Mouse (Mus musculus) CD4-positive, CD25-positive, alpha-beta regulatory T cell, adult 2 months (primary cell): ENCODE measurements around the gene Dctn3.
A peak's percentile ranks its signal among the peaks of the same experiment; 100 is the strongest.
"Not testable (repeated sequence)": the region's sequence is repeated elsewhere in the genome, so short reads cannot be mapped to it uniquely, and the experiment has no call there.

Source experiments
- DNase-seq: peaks from one replicate; pipeline ENCODE4 v3.0.0-alpha.2; 2012; ENCODE audit warnings: low read depth, low spot score

Dctn3 gene

DNA sequence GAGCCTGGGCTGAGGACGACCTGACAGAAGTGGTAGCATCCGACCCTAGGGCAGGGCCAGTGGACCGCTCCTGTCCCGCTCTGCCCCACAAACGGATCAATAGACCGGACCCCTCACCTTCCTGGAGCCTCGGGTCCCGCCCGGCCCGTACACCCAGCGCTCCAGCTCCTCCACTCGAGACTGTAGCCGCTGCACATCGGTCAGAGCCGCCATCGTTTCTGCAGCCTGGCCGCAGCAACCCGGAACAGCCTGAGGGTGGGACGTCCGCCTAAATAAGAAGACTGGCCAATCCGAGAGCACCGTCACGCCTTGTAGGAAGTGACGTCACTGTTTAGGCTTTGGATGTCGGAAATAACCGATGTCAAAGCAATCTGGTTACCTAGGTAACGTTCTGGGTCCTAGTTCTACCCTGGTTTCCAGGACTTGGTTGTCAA is at the start of gene Dctn3:
Gene Dctn3 (minus strand): TSS at position 253 of the 434 bp plus-strand sequence.
- DNase-seq = peak; percentile 95

- DNase-seq = not testable (repeated sequence)
Observed at GRCm38 (mm10) chr4:41767301-41767700, 44.3 kb upstream of the Dctn3 start.

GRCm38 (mm10) chr4:41763176-41763575 is 40.2 kb upstream of the Dctn3 start:
- DNase-seq = not testable (repeated sequence)

- not testable (repeated sequence) for DNase-seq
Observed at GRCm38 (mm10) chr4:41762688-41763114, 39.7 kb upstream of the Dctn3 start.

DNA sequence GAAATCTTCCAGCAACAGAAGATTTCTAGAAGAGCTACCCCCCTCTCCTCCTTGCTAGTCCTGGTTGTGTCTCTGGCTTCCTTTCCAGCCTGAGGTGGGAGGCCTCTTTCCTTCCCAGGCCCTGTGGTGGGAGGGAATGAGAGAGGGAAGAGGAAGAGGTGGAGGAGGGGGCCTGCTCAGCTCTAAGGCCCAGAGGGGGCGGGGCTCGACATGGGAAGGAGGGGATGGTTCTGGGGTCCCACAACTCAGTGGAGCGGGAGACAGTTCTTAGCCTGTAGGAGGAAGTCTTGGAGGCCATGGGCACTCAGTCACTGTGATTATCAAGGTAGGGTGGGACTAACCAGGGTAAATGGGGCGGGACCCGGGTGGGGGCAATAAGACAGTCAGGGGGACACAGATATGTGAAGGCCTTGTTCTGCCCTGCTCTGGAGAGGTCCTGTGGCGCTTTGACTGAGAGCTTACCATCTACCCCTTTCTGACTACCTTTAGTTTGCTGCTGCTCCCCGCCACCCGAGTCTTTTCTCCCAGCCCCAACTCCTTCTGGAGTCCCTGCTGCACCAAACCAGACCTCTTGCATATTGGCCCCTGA is 39.2 kb upstream of the Dctn3 start:
- no peak for DNase-seq

GRCm38 (mm10) chr4:41761680-41762079 is 38.7 kb upstream of the Dctn3 start:
- no peak for DNase-seq

- no peak for DNase-seq
Observed at GRCm38 (mm10) chr4:41760911-41761310, 37.9 kb upstream of the Dctn3 start.

GRCm38 (mm10) chr4:41760288-41760721 is 37.3 kb upstream of the Dctn3 start:
- DNase-seq = peak; percentile 43

DNA sequence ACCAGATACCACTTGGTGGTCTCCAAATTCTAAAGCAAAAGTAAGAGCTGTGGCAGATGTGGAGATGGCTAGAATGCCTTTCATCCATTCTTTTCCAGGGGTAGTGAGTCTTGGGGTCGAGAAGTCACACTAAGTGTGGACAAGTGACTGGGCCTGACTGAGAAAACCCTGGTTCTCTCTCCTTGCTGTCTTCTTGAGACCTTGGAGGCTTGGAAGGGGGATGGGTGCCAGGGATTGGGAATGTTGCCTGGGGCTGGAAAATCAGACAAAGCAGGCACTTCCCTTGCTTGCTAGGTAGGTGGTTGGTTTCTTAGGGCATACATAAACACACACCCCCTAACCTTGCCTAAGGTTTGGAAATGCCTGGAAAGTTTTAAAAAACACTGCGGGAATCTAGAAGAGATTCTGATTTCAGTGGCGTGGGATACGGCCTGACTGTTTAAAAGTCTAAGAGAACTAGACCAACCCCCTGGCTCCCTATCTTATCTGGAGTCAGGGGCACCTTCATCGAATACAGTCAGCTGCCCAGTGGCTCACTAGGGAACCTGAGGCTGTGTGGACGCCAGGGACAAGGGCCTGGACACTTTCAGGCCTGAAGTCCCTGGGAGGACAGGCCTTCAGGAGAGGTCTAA is 36.8 kb upstream of the Dctn3 start:
- no peak for DNase-seq

GRCm38 (mm10) chr4:41759206-41759605 is 36.2 kb upstream of the Dctn3 start:
- DNase-seq = no peak

DNA sequence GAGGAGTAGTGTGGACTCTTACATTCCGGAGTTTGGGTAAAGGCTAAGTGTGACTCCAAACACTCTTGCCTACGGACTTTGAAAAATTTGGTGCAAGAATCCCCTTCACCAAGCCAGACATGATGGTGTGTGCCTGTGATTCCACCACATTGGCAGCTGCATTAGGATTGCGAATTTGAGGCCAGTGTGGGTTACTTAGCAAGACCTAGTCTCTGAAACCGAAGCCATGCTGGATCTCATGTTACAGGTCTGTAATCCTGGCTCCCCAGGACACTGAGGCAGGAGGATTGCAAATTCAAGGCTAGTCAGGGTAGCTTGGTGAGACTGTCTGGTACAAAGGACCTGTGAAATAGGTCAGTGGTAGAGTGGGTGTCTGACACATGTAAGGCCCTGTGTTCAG is 35.7 kb upstream of the Dctn3 start:
- DNase-seq = no peak

DNA sequence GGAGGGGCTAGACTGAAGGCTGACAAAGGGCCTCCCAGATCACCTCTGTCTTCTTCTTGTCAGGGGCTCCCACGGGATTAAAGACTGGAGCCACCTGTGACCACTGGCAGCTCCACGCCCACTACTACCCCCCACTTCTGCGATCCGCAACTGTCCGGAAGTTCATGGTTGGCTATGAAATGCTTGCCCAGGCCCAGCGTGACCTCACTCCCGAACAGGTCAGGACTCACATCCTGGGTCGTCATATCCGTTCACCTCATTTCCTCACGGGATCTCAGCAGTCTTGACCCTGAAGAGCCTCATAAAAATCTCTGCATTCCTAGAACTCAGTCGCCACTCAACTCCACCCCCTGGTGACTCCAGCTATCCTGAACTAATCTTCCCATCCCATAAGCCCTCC is 35.1 kb upstream of the Dctn3 start:
- DNase-seq = no peak

DNA sequence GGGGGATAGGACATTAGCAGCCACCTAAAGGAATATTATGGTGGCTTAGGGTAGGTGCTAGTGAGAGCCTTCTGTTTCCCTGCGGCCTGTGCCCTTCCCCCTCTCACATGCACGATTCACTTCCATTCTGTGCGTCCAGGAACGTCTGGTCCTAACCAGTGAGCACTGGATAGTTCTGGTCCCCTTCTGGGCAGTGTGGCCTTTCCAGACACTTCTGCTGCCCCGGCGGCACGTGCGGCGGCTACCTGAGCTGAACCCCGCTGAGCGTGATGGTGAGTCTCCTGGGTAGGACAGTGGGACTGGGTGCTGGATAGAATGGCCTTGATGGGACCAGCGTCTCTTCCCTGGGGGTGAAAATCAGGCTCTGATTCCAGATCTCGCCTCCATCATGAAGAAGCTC is 34.4 kb upstream of the Dctn3 start:
- DNase-seq = no peak

GRCm38 (mm10) chr4:41756440-41756839 is 33.5 kb upstream of the Dctn3 start:
- DNase-seq = no peak

DNA sequence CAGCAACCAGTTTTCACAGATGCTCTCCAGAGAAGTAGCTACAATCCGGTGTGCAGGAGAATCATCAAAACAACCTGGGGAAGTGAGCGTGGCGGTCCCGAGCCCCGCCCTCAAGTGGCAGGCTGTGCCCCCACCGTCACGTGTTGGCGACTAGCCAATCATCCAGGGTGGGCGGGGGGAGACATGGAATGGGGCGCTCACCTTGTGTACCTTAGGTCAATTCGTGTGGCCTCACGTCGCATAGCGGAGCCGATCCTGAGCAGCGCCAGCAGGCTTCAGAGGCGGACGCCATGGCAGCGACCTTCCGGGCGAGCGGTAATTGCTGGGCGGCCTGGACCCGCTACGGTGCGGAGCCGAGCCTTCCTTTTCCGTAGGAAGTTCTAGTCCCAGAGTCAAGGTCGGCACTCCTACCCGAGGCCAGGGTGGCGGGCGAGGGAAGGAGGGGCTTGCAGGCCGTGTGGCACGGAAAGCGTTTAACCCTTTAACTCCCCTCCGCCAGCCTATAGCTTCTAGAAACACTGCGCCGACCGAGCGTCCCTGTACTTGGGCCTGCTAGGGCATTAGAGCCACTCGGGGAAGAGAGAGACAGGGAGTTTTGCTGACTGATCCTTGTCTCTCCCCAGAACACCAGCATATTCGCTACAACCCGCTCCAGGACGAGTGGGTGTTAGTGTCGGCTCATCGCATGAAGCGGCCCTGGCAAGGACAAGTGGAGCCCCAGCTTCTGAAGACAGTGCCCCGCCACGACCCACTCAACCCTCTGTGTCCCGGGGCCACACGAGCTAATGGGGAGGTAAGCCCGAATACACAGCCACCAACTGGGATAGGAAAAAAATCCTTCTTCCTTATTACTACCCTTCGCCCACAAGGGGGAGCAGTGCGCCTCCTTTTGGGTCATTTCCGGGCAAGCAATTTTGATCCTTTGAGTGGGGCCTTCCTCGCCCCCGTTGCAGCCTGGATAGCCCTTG is 32.7 kb upstream of the Dctn3 start, which contains the start of gene Sigmar1:
Gene Sigmar1 (minus strand): TSS at position 820 of the 968 bp plus-strand sequence.
- DNase-seq = peak; percentile 94

DNA sequence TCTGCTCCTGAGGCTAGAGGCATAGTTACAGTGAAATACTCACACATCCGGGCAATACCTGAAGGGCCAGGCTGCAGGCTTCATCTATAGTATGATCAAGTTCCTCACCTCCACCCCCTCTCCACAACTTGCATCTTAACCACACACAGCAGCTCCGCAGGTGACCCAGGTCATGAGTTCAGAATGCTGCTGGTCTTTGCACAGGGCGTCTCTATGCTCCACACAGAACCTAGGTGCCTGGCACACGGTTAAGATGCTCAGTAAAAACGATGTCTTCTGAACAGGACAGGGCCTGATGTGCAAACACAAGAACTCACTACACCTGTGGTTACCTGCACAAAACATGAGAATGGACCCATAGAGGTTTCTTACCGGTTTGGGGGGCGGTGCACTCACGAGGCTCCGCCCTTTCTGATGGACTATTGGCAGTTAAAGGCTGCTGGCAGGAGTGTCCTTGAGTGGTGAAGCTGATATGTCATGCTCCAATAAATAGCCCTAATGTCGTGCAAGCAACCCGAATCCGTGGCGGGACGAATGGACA is 31.9 kb upstream of the Dctn3 start, which contains the start of gene Galt:
Gene Galt (plus strand): TSS at position 432 of the 541 bp plus-strand sequence.
- DNase-seq = no peak

GRCm38 (mm10) chr4:41745021-41745420 is 22.1 kb upstream of the Dctn3 start:
- DNase-seq = no peak

DNA sequence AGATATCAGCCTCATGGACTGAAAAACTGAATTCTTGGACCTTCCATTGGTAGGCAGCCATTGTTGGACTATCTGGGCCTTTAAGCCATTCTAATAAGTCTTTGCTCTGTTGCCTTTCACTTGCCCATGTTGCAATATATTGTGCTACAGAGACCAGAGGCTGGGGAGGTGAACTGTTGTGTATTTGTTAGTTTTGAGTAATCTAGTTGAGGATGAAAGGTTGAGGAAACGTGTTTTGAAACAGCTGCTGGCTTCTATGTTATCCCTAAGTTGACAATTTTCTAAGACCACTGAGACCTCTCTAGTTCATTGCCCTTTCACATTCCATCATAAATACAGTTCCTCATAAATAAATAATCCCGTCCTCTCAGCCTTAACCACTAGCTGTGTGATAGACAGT is 21.2 kb upstream of the Dctn3 start:
- DNase-seq = no peak

DNA sequence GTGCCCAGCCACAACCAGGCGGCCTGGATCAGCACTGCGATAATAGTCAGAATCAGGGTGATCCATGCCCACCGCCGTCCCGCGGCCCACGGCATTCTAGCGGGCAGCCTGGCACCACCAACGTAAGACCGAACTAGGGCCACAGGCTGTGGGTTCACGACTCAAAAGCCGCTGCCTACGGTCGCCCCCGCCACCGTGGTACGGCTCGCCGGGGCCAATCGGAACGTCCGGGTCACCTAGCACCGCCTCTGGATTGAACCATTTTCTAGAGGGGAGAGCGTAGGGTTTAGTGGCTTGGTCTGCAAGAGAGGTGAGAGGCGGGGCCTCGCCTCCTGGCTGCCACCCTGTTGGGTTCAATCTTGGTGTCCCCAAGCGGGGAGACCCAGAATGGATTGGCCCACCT is 18.2 kb upstream of the Dctn3 start:
- DNase-seq = peak; percentile 96

- DNase-seq = peak; percentile 53
Observed at GRCm38 (mm10) chr4:41740380-41741157, 17.6 kb upstream of the Dctn3 start.

DNA sequence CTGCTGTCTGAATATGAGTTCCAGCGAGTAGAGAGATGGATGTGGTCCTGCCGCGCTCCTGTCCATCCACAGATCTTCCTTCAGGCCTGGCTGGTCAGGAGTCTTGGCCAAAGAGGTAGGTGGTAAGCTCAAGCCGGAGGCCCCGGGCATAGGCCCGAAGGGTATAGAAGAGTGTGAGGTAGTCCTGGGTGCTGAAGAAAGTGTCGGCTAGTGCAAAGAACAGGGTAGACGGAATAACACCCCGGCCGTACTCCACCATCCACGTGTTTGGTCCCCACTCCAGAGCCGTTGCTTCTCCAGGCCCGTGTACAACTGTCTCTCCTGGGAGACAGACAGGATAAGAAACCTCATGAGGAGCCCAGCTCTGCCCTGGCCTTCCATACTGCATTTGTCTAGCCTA is 16.3 kb upstream of the Dctn3 start:
- no peak for DNase-seq
